Mouse (Mus musculus) cerebellum, postnatal 10 days (tissue): Measurements from ENCODE around the gene Krtap9-1.
"Not testable (repeated sequence)": the region's sequence is repeated elsewhere in the genome, so short reads cannot be mapped to it uniquely, and the experiment has no call there.

Experiments used
- DNase-seq, 2 experiments: peaks; one replicate each; pipeline ENCODE4 v3.0.0; 2021; ENCODE audit warnings: mixed read lengths in 2 of 2

Krtap9-1 gene

GRCm38 (mm10) chr11:99873089-99873488, at the start of gene Krtap9-1:
Gene Krtap9-1 (plus strand): TSS chr11:99873389.
- DNase-seq: not testable (repeated sequence)

GRCm38 (mm10) chr11:99837966-99838365, 35.2 kb upstream of the Krtap9-1 start, which contains the start of gene 2300003K06Rik:
Gene 2300003K06Rik (minus strand): TSS chr11:99838066.
- no peak for DNase-seq

DNA sequence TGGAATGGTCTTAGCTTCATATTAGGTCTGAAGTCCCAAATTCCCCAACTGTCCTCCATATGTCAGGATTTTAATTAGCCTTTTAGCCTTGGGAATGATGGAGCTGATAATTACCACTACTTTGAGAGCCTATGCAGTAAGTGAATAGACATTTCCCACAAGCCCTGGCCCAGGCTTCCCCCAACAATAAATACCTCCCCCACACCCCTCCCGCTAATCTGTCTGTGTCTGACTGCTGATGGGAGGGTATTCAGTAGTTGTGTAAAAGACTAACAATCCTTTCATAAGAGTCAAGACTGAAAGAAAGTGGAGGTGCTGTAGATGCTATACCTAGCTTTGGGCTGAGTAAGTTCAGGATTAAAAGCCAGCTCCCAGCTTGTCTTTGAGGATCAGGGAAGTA, 31.0 kb upstream of the Krtap9-1 start:
- peak in 1 of 2 experiments; percentile 3 for DNase-seq

- peak; percentile 8 to 11 for DNase-seq
Measured at GRCm38 (mm10) chr11:99846746-99847145, 26.4 kb upstream of the Krtap9-1 start.

DNA sequence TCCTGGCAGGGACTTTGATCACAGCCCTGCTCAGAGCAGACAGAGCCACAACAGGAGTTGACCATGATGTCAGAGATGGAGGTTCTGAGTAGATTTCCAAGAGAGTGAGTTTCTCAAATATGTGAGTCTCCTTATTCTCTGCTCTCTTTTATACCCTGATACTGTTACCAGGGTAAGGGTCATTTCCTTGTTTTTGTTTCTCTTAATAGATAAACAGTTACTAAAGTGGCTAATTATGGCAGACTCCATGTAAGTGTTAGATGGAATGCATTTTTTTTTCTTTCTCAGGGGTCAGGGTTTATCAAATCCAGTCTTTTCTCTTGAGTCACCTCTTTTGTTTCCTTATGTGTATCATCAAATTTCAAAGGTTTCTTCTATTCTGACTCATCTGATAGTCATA, 21.7 kb upstream of the Krtap9-1 start, which contains the start of gene Krtap4-16:
Krtap4-16 (minus strand) TSS at position 101 of the 400 bp plus-strand sequence.
- no peak for DNase-seq

GRCm38 (mm10) chr11:99854121-99854520, 19.1 kb upstream of the Krtap9-1 start:
- DNase-seq: peak; percentile 14 to 31

- no peak for DNase-seq
Measured at GRCm38 (mm10) chr11:99857617-99858016, 15.6 kb upstream of the Krtap9-1 start, which contains the start of gene Gm11568. Gene Gm11568 (plus strand): TSS chr11:99857917.

DNA sequence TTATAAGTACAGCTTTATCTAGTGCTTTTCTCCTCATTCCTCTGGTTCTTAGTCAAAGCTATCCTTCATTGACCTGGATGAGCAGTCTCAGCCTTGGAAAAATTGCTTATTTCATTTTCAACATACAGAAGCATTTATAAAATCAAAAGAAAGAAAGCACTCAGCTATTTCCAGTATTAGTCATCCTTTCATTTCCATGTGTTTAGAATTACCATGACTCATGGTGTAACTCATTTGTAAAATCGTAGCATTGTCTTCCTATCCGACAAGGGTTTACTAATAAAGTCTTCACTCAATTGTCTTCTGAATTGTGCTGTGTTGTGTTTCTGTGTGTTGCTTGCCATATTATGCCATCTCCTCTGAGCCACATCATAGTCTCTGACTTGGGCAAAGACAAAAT, 14.4 kb upstream of the Krtap9-1 start:
- no peak for DNase-seq

- not testable (repeated sequence) for DNase-seq
Measured at GRCm38 (mm10) chr11:99864176-99864575, 9.0 kb upstream of the Krtap9-1 start, which contains the start of gene Gm11559. Gene Gm11559 (plus strand): TSS chr11:99864476.

- DNase-seq: not testable (repeated sequence)
Measured at GRCm38 (mm10) chr11:99878887-99879286, 5.7 kb downstream of the Krtap9-1 start, which contains the start of gene Gm11567. Gene Gm11567 (plus strand): TSS chr11:99879187.

DNA sequence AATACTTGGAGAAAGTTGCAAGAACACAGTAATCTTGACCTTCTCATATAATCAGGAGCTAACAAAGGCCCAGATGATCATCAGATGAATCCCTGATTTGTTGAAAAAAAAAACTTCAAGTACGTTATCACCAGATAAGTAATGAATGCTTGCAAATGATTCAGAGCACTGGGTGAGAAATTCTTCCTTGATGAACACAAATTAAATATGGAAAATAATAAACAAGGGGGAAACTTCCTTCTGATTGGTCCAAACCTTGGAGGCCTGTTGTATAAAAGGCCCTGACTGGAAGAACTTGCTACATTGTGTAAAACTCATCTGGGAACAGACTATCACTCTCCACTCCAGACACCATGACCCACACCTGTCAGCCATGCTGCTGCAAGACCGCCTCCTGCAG, 34.4 kb downstream of the Krtap9-1 start, which contains the start of gene Krtap31-1:
Krtap31-1 (plus strand) TSS at position 301 of the 400 bp plus-strand sequence.
- no peak for DNase-seq

DNA sequence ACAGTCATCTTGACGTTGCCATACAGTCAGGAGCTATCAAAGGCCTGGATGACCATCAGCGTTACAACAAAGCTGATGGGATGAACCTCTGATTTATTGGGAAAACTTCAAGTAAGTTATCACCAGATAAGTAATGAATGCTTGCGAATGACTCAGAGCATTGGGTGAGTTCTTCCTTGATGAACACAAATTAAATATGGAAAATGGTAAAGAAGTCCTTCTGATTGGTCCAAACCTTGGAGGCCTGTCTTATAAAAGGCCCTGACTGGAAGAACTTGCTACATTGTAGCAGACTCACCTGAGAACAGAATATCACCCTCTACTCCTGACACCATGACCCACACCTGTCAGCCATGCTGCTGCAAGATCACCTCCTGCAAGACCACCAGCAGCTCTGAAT, 41.3 kb downstream of the Krtap9-1 start, which contains the start of gene Gm11565:
Gm11565 (plus strand) TSS at position 301 of the 400 bp plus-strand sequence.
- no peak for DNase-seq
